Mouse (Mus musculus) lung, postnatal 14 days (tissue): Measurements from ENCODE around the gene Atp6v0e.

Source experiments
- DNase-seq: peaks from one replicate; pipeline ENCODE4 v3.0.0; 2021

The Atp6v0e gene

GRCm38 (mm10) chr17:26662978-26663683, at the start of gene Atp6v0e:
TSS of gene Atp6v0e (plus strand) at chr17:26663231.
- peak; percentile 98 for DNase-seq

GRCm38 (mm10) chr17:26614286-26614685, 48.7 kb upstream of the Atp6v0e start:
- DNase-seq: no peak

GRCm38 (mm10) chr17:26614708-26615486, 48.1 kb upstream of the Atp6v0e start:
- DNase-seq: no peak

GRCm38 (mm10) chr17:26616696-26617095, 46.3 kb upstream of the Atp6v0e start:
- DNase-seq: peak; percentile 55

GRCm38 (mm10) chr17:26618498-26618897, 44.5 kb upstream of the Atp6v0e start:
- no peak for DNase-seq

- DNase-seq: no peak
Measured at GRCm38 (mm10) chr17:26619577-26619976, 43.5 kb upstream of the Atp6v0e start.

- DNase-seq: no peak
Measured at GRCm38 (mm10) chr17:26620292-26620691, 42.7 kb upstream of the Atp6v0e start.

- DNase-seq: peak; percentile 71
Measured at GRCm38 (mm10) chr17:26620786-26621766, 42.0 kb upstream of the Atp6v0e start.

GRCm38 (mm10) chr17:26621912-26622311, 41.1 kb upstream of the Atp6v0e start:
- DNase-seq: no peak

GRCm38 (mm10) chr17:26623991-26624390, 39.0 kb upstream of the Atp6v0e start:
- DNase-seq: no peak

GRCm38 (mm10) chr17:26624999-26625398, 38.0 kb upstream of the Atp6v0e start:
- no peak for DNase-seq

GRCm38 (mm10) chr17:26625521-26626010, 37.5 kb upstream of the Atp6v0e start:
- no peak for DNase-seq

GRCm38 (mm10) chr17:26628479-26628878, 34.6 kb upstream of the Atp6v0e start:
- no peak for DNase-seq

GRCm38 (mm10) chr17:26628936-26629335, 34.1 kb upstream of the Atp6v0e start:
- DNase-seq: no peak

- no peak for DNase-seq
Measured at GRCm38 (mm10) chr17:26631811-26632327, 31.2 kb upstream of the Atp6v0e start.

GRCm38 (mm10) chr17:26633186-26633585, 29.8 kb upstream of the Atp6v0e start:
- DNase-seq: no peak

- DNase-seq: no peak
Measured at GRCm38 (mm10) chr17:26633926-26634325, 29.1 kb upstream of the Atp6v0e start.

- no peak for DNase-seq
Measured at GRCm38 (mm10) chr17:26634539-26634938, 28.5 kb upstream of the Atp6v0e start.

- no peak for DNase-seq
Measured at GRCm38 (mm10) chr17:26635951-26636350, 27.1 kb upstream of the Atp6v0e start.

- no peak for DNase-seq
Measured at GRCm38 (mm10) chr17:26637851-26638250, 25.2 kb upstream of the Atp6v0e start.

- DNase-seq: peak; percentile 93
Measured at GRCm38 (mm10) chr17:26638655-26639054, 24.4 kb upstream of the Atp6v0e start.

GRCm38 (mm10) chr17:26639791-26640190, 23.2 kb upstream of the Atp6v0e start:
- DNase-seq: no peak
